Mouse (Mus musculus) E14TG2a.4 (cell line): ENCODE results near the gene Fndc5.

Experiments
- H3K27me3 ChIP-seq: 2 replicates; pipeline ENCODE4 v1.6.1; 2014; ENCODE audit warnings: low read length, control low read depth; ENCODE audit not compliant: insufficient read depth
- H3K36me3 ChIP-seq: 2 replicates; pipeline ENCODE4 v1.6.1; 2014; ENCODE audit warnings: low read length, control low read depth; ENCODE audit not compliant: insufficient read depth
- H3K4me1 ChIP-seq: replicated peaks from 2 replicates; pipeline ENCODE4 v1.6.1; 2014; ENCODE audit warnings: low read depth, low read length, control low read depth
- H3K4me3 ChIP-seq: replicated peaks from 2 replicates; pipeline ENCODE4 v1.5.1; 2014; ENCODE audit warnings: mild to moderate bottlenecking, low read length
- H3K9me3 ChIP-seq: 2 replicates; pipeline ENCODE4 v1.6.1; 2014; ENCODE audit warnings: low read length, control low read depth
- CTCF ChIP-seq: conservative IDR thresholded peaks from 2 replicates; pipeline ENCODE4 v1.5.1; 2014; ENCODE audit warnings: low read length
- NANOG ChIP-seq: IDR thresholded peaks from 2 replicates; pipeline ENCODE4 v1.6.1; 2014; ENCODE audit warnings: borderline replicate concordance, low read length, mixed read lengths
- POU5F1 ChIP-seq: IDR thresholded peaks from 2 replicates; pipeline ENCODE4 v1.6.1; 2014; ENCODE audit warnings: low read length, borderline replicate concordance

The Fndc5 gene

DNA sequence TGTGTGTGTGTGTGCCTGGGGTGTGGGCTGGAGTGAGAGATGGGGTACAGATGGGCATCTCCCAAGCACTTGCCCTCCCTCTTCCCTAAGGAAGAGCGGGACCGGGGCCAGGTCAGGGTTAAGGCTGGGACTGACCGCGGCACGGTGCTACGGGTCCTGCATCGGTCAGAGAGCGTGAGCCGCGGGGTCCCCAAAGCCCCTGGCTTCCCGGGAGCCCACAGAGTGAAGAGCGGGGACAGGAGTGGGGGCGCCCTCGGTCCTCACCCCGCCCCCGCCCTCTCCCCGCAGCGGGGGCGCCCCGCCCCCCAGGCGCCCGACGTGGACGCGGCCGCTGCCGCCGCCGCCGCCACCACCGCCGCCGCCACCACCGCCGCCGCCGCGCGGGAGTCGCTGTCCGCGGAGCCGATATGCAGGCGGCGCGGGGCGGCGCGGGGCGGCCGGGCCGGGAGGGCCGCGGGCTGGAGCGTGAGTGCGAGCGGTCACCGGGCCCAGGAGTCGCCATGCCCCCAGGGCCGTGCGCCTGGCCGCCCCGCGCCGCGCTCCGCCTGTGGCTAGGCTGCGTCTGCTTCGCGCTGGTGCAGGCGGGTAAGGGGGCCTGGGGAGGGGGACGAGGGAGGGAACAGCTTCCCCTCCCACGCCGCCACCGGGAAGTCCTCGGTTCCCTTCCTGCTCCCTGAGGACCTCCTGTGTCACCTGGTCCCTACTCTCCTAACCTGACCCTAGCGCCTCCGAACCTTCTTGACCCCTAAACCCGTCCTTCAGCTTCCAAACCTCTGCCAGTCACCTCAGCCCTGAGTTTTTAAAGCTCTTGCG, at the start of gene Fndc5:
Fndc5 (plus strand) TSS at position 421 of the 813 bp plus-strand sequence.
- Histone ChIP-seq H3K9me3 (no peaks in the 10 kb centered on the region), H3K4me1 (peaks cover 26% of the 10 kb centered on the region), H3K27me3 (peaks cover 65% of the 10 kb centered on the region), H3K4me3 (peak within 1 kb of the TSS; percentile 77), H3K36me3 (no peaks in the 10 kb centered on the region)
- TF ChIP-seq POU5F1: no peak
- no peak for TF ChIP-seq NANOG

DNA sequence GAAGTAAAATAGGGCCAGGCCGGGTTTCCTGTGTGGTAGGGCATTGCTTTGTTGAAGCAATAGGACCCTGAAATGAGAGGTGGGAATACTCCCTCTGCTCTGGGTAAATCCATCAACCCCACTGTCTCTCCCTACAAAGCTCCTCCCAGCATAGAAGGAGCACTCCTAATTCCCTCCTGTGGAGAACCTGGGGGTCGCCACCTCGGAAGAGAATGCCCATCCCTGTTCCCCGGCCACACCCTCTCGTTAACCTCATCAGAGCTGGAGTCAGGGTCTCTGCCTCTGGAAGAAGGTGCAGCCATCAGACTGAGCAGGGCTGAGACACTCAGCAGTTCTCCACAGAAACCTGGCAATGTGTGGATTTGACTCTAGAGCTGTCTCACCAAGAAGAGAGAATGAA, 48.9 kb upstream of the Fndc5 start:
- no peak for TF ChIP-seq NANOG
- no peak for TF ChIP-seq POU5F1
- no peak for TF ChIP-seq CTCF
- H3K4me1 ChIP-seq: peaks cover 29% of the 10 kb centered on the region
- no peak overlapping the region for H3K4me3 ChIP-seq
- H3K36me3 ChIP-seq: peaks cover 23% of the 10 kb centered on the region
- H3K27me3 ChIP-seq: peaks cover 4% of the 10 kb centered on the region; the same call in 1 of the 2 replicates
- H3K9me3 ChIP-seq: no peaks in the 10 kb centered on the region

DNA sequence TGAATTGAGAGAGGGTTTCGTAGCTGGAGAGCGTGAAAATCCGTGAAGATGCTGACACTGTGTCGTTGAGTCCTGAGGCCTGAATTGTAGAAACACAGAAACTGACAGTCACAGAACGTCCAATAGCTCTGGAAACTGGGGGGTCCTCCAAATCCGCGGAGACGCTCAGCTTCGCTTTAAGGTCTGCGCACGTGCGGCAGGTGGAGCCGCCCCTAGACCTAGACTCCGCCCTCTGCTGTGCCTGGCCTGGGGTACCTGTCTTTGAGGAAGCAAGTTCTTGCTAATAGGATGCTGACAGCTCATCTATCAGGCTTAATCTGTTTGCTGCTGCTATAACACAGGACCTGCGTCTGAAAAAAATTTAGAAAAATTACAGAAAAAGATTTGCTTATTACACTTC, 41.5 kb upstream of the Fndc5 start:
- Histone ChIP-seq H3K27me3 (peaks cover 44% of the 10 kb centered on the region), H3K4me3 (peak overlapping the region; percentile 39; the same call in 1 of the 2 replicates), H3K36me3 (no peaks in the 10 kb centered on the region), H3K9me3 (no peaks in the 10 kb centered on the region), H3K4me1 (peaks cover 9% of the 10 kb centered on the region)
- TF ChIP-seq CTCF: no peak
- TF ChIP-seq POU5F1: no peak
- no peak for TF ChIP-seq NANOG

DNA sequence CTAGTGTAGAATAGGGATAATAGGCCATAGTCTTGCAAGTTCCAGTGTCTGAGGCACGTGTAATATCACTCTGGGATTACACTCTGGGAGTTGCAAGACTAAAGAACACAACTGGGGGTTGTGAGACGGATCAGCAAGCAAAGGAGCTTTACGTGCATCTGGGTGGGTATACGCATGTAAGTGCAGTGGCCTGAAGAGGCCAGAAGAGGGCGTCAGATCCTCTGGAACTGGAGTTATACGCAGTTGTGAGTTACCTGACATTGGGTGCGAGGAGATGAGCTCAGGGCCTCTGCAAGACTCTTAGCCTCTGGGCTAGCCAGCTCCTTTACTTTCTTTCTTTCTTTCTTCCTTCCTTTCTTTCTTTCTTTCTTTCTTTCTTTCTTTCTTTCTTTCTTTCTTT, 39.8 kb upstream of the Fndc5 start:
- H3K4me3 ChIP-seq: no peak overlapping the region
- H3K9me3 ChIP-seq: no peaks in the 10 kb centered on the region
- TF ChIP-seq POU5F1 (no peak), CTCF (peak; percentile 35), NANOG (no peak)
- H3K36me3 ChIP-seq: no peaks in the 10 kb centered on the region
- peaks cover 45% of the 10 kb centered on the region for H3K27me3 ChIP-seq
- peaks cover 11% of the 10 kb centered on the region for H3K4me1 ChIP-seq

DNA sequence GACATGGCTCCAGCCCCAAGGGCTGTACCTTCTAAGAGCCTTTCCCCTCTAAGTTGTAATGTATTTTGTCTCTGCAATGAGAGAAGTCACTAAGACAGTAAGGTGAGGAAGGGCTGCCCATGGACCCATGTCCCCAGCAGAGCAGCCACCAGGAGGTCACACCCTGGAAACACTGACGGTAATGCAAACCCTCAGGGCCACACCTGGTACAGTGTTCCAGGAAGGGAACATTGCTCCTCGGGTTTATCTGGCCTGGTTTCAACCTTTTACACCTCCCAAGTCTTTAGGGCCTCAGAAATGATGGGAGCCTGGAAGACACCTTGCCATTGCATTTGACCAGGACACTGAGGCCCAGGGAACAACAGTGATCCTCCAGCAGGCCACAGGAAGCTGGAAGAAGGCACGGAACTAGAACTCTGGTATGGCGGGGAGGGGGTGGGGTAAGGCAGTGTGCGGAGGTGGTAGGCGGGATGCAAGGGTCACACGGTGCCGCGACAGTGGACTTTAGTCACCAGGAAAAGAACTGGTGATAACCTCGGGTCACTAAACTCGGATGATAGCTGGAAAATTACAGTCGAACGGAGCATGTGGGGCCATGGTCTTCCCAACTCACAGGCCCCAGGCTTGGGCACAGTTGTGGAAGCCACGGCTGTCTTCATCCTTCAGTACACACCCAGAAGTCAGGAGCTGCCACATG, 34.5 kb upstream of the Fndc5 start:
- Histone ChIP-seq H3K4me3 (no peak overlapping the region), H3K36me3 (no peaks in the 10 kb centered on the region), H3K27me3 (peaks cover 62% of the 10 kb centered on the region), H3K4me1 (peaks cover 29% of the 10 kb centered on the region), H3K9me3 (no peaks in the 10 kb centered on the region)
- TF ChIP-seq POU5F1 (no peak), NANOG (no peak), CTCF (no peak)

DNA sequence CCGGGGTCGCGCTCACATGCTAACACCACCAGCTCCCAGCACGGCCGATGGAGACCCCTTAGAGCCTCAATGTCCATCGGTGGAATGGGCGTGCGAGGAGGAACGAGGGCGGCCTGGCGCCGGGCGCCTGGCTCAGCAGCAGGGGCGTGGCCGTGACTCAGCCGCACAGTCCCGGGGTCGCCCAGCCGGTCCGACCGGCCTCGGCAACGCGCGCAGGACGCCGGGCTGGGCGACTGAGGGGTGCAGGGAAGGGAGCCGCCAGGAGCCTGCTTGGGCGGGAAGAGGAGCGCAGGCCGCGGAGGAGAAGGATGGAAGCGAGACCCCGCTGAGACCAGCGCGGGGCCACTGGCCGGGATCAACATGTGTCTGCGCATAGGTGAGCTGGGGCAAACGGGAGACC, 31.4 kb upstream of the Fndc5 start, which contains the start of gene Tmem54:
Tmem54 (plus strand) TSS at position 193 of the 400 bp plus-strand sequence.
- Histone ChIP-seq H3K27me3 (peaks cover 75% of the 10 kb centered on the region), H3K4me3 (peak within 1 kb of the TSS; percentile 74)

DNA sequence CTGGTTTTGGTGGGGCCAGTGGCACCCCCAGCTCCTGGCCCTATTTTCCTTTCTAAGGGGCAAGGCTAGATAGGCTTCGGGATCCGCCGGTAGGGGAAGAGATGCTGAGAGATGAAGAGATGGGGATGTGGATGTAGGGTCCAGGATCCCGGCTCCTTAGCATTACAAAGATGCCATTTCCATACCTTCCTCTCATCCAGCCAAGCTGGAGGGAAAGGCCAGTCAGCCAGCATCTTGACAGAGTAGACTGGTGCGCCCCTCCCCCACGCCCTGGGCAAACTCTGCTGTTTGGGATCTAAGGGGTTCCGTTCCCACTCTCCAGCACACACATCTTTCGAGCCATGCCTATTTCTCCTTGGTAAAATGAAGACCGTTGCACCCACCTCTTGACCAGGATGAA, 30.7 kb upstream of the Fndc5 start:
- H3K27me3 ChIP-seq: peaks cover 78% of the 10 kb centered on the region
- H3K9me3 ChIP-seq: no peaks in the 10 kb centered on the region
- H3K36me3 ChIP-seq: no peaks in the 10 kb centered on the region
- H3K4me1 ChIP-seq: peaks cover 53% of the 10 kb centered on the region
- TF ChIP-seq POU5F1 (no peak), CTCF (no peak)
- peak overlapping the region; percentile 74 for H3K4me3 ChIP-seq

More for the DNA sequence above, 31.4 kb upstream of the Fndc5 start, which contains the start of gene Tmem54:
- TF ChIP-seq NANOG: no peak
- TF ChIP-seq POU5F1: no peak
- no peak for TF ChIP-seq CTCF
- no peaks in the 10 kb centered on the region for H3K9me3 ChIP-seq
- no peaks in the 10 kb centered on the region for H3K36me3 ChIP-seq
- peaks cover 46% of the 10 kb centered on the region for H3K4me1 ChIP-seq

DNA sequence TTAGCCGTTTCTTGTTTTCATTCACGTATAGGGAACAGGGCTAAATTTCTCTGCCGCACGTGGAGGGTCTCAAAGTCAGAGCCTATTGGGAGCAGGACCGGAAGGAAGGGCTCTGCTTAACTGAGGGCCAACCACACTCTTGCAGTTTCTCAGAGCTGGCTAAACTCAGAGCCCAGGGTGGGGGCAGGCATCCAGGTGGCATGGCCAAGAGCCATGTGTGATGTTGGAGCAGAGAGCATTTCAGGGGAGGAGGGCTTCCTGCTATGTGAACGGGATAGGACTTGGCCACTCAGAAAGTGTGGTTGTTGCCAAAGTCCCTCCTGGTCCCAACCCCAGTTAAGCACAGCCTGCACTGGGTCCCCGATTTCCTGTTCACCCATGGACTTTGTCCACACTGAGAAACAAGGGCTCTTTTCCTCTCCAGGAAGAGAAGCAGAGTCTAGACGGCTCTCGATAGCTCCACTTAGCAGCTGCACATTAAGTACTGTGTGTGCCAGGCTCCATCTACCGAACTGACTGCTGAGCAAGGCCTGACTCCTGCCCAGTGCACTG, 29.4 kb upstream of the Fndc5 start:
- no peaks in the 10 kb centered on the region for H3K9me3 ChIP-seq

More for the DNA sequence above, 29.4 kb upstream of the Fndc5 start:
- no peak overlapping the region for H3K4me3 ChIP-seq
- TF ChIP-seq POU5F1 (no peak), CTCF (no peak), NANOG (no peak)
- no peaks in the 10 kb centered on the region for H3K36me3 ChIP-seq
- H3K4me1 ChIP-seq: peaks cover 59% of the 10 kb centered on the region
- peaks cover 81% of the 10 kb centered on the region for H3K27me3 ChIP-seq
